Mouse (Mus musculus) stomach, embryonic 16.5 days (tissue): ENCODE measurements around the gene Gp5. TPM values are rescaled to one million over a fixed set of nuclear protein-coding genes. Genes with fewer than 3 reads are reported as not detected.

Experiments
- ATAC-seq: fragments of 200-750 bp; cut with Nextera tagmentation; 2 replicates; pipeline ENCODE4 v1.8.0; 2017; ENCODE audit warnings: moderate number of reproducible peaks, moderate TSS enrichment; ENCODE audit not compliant: insufficient read depth, low FRiP score
- H3K27ac ChIP-seq: fragments of 300-500 bp; sonication (generic); 2 replicates; pipeline ENCODE4 v1.5.1; 2014; ENCODE audit warnings: low read length
- H3K27me3 ChIP-seq: fragments of 300-500 bp; sonication (generic); 2 replicates; pipeline ENCODE4 v1.6.1; 2014; ENCODE audit warnings: low read length, control low read depth, mixed read lengths; ENCODE audit not compliant: control insufficient read depth, insufficient read depth
- H3K36me3 ChIP-seq: fragments of 300-500 bp; sonication (generic); 2 replicates; pipeline ENCODE4 v1.6.1; 2014; ENCODE audit warnings: low read length; ENCODE audit not compliant: control insufficient read depth, insufficient read depth
- H3K4me1 ChIP-seq: fragments of 300-500 bp; sonication (generic); 2 replicates; pipeline ENCODE4 v1.6.1; 2014; ENCODE audit warnings: low read length, control low read depth, mixed read lengths; ENCODE audit not compliant: control insufficient read depth, insufficient read depth
- H3K4me2 ChIP-seq: fragments of 300-500 bp; sonication (generic); 2 replicates; pipeline ENCODE4 v1.6.1; 2014; ENCODE audit warnings: low read depth, low read length, mixed read lengths
- H3K4me3 ChIP-seq: fragments of 300-500 bp; sonication (generic); replicated peaks from 2 replicates; pipeline ENCODE4 v1.5.1; 2014; ENCODE audit warnings: mild to moderate bottlenecking, low read length
- H3K9ac ChIP-seq: fragments of 300-500 bp; sonication (generic); 2 replicates; pipeline ENCODE4 v1.6.1; 2014; ENCODE audit warnings: low read length
- H3K9me3 ChIP-seq: fragments of 300-500 bp; sonication (generic); replicated peaks from 2 replicates; pipeline ENCODE4 v1.6.1; 2016; ENCODE audit warnings: low read length, control low read depth; ENCODE audit not compliant: control insufficient read depth
- WGBS: fragments of 180-500 bp; shearing (Covaris S2); extraction: QIAGEN DNeasy Blood & Tissue Kit; methylation state at CpG from one replicate; pipeline ENCODE4 v1.1.7; 2014; 5-methylcytosine and 5-hydroxymethylcytosine counted together
- polyA plus RNA-seq: library from polyadenylated mRNA; unstranded; fragments of >200 nt; fragmentation: Nextera tagmentation; extraction: Ambion mirVana; gene quantifications from 2 replicates; pipeline ENCODE4 v1.2.1, GENCODE M21; 2015

The Gp5 gene
- polyA plus RNA-seq, 1 experiment from 2014 or later: 0.54 TPM

- no peak overlapping the region for H3K27ac ChIP-seq
- 48% methylated on average over 5 of the region's 5 CpGs for WGBS
- no peaks in the 10 kb centered on the region for H3K36me3 ChIP-seq
- peaks cover 20% of the 10 kb centered on the region for H3K27me3 ChIP-seq
- no peak overlapping the region for H3K4me2 ChIP-seq
- no peak overlapping the region for H3K4me3 ChIP-seq
- H3K9me3 ChIP-seq: no peaks in the 10 kb centered on the region
- no peak overlapping the region for H3K9ac ChIP-seq
- peaks cover 8% of the 10 kb centered on the region for H3K4me1 ChIP-seq
- ATAC-seq: no peak
These were observed 6.3 kb downstream of the Gp5 start for GRCm38 (mm10) chr16:30304236-30304635.

GRCm38 (mm10) chr16:30303411-30303810 lies 7.2 kb downstream of the Gp5 start:
- no peak overlapping the region for H3K4me3 ChIP-seq
- no peak for ATAC-seq
- peaks cover 4% of the 10 kb centered on the region; the same call in 1 of the 2 replicates for H3K4me1 ChIP-seq
- no peak overlapping the region for H3K27ac ChIP-seq
- no peak overlapping the region for H3K4me2 ChIP-seq
- H3K9me3 ChIP-seq: no peaks in the 10 kb centered on the region
- H3K36me3 ChIP-seq: no peaks in the 10 kb centered on the region
- H3K27me3 ChIP-seq: peaks cover 13% of the 10 kb centered on the region
- 72% methylated on average over 2 of the region's 2 CpGs for WGBS
- no peak overlapping the region for H3K9ac ChIP-seq

- ATAC-seq: no peak
- no peak overlapping the region for H3K4me2 ChIP-seq
- no peaks in the 10 kb centered on the region for H3K9me3 ChIP-seq
- no peak overlapping the region for H3K9ac ChIP-seq
- H3K36me3 ChIP-seq: no peaks in the 10 kb centered on the region
- no peak overlapping the region for H3K27ac ChIP-seq
- WGBS: 87% methylated on average over 6 of the region's 6 CpGs
- no peaks in the 10 kb centered on the region for H3K4me1 ChIP-seq
- no peak overlapping the region for H3K4me3 ChIP-seq
- H3K27me3 ChIP-seq: peaks cover 7% of the 10 kb centered on the region
These were observed 7.9 kb downstream of the Gp5 start for GRCm38 (mm10) chr16:30302686-30303085.

GRCm38 (mm10) chr16:30299711-30300277 lies 10.8 kb downstream of the Gp5 start:
- no peak overlapping the region for H3K4me3 ChIP-seq
- H3K36me3 ChIP-seq: no peaks in the 10 kb centered on the region
- H3K9ac ChIP-seq: no peak overlapping the region
- no peaks in the 10 kb centered on the region for H3K27me3 ChIP-seq
- H3K9me3 ChIP-seq: no peaks in the 10 kb centered on the region
- WGBS: 63% methylated on average over 10 of the region's 10 CpGs
- H3K4me1 ChIP-seq: no peaks in the 10 kb centered on the region
- no peak for ATAC-seq
- no peak overlapping the region for H3K27ac ChIP-seq
- H3K4me2 ChIP-seq: no peak overlapping the region

- ATAC-seq: no peak
- 84% methylated on average over 7 of the region's 7 CpGs for WGBS
- no peak overlapping the region for H3K9ac ChIP-seq
These were observed 13.1 kb downstream of the Gp5 start for GRCm38 (mm10) chr16:30297450-30297849.

GRCm38 (mm10) chr16:30296601-30297275 lies 13.8 kb downstream of the Gp5 start:
- no peaks in the 10 kb centered on the region for H3K36me3 ChIP-seq
- H3K4me1 ChIP-seq: no peaks in the 10 kb centered on the region
- 82% methylated on average over 11 of the region's 11 CpGs for WGBS
- H3K27me3 ChIP-seq: no peaks in the 10 kb centered on the region
- no peaks in the 10 kb centered on the region for H3K9me3 ChIP-seq
- H3K4me2 ChIP-seq: no peak overlapping the region
- no peak for ATAC-seq
- no peak overlapping the region for H3K27ac ChIP-seq
- H3K4me3 ChIP-seq: no peak overlapping the region
- H3K9ac ChIP-seq: no peak overlapping the region

More at GRCm38 (mm10) chr16:30297450-30297849, 13.1 kb downstream of the Gp5 start:
- Histone ChIP-seq H3K4me3 (no peak overlapping the region), H3K36me3 (no peaks in the 10 kb centered on the region), H3K27me3 (no peaks in the 10 kb centered on the region), H3K4me1 (no peaks in the 10 kb centered on the region), H3K4me2 (no peak overlapping the region), H3K9me3 (no peaks in the 10 kb centered on the region), H3K27ac (no peak overlapping the region)

GRCm38 (mm10) chr16:30295106-30295505 lies 15.5 kb downstream of the Gp5 start:
- no peak for ATAC-seq
- Histone ChIP-seq H3K27ac (no peak overlapping the region), H3K4me1 (no peaks in the 10 kb centered on the region), H3K9me3 (no peaks in the 10 kb centered on the region), H3K27me3 (no peaks in the 10 kb centered on the region), H3K4me2 (no peak overlapping the region), H3K36me3 (no peaks in the 10 kb centered on the region), H3K4me3 (no peak overlapping the region), H3K9ac (no peak overlapping the region)
- WGBS: 86% methylated on average over 7 of the region's 7 CpGs

- no peak overlapping the region for H3K4me2 ChIP-seq
- 65% methylated on average over 6 of the region's 6 CpGs for WGBS
- no peak for ATAC-seq
- no peaks in the 10 kb centered on the region for H3K4me1 ChIP-seq
- H3K27me3 ChIP-seq: no peaks in the 10 kb centered on the region
- no peak overlapping the region for H3K9ac ChIP-seq
- no peaks in the 10 kb centered on the region for H3K36me3 ChIP-seq
- H3K9me3 ChIP-seq: no peaks in the 10 kb centered on the region
- no peak overlapping the region for H3K27ac ChIP-seq
- no peak overlapping the region for H3K4me3 ChIP-seq
These were observed 20.1 kb downstream of the Gp5 start for GRCm38 (mm10) chr16:30290436-30290835.

- no peaks in the 10 kb centered on the region for H3K36me3 ChIP-seq
- no peak overlapping the region for H3K4me2 ChIP-seq
- H3K9ac ChIP-seq: no peak overlapping the region
- no peak for ATAC-seq
- H3K4me3 ChIP-seq: no peak overlapping the region
- H3K27me3 ChIP-seq: peaks cover 13% of the 10 kb centered on the region
- 77% methylated on average over 4 of the region's 4 CpGs for WGBS
- H3K4me1 ChIP-seq: peaks cover 8% of the 10 kb centered on the region; the same call in 1 of the 2 replicates
- H3K9me3 ChIP-seq: no peaks in the 10 kb centered on the region
- H3K27ac ChIP-seq: no peak overlapping the region
These were observed 24.9 kb downstream of the Gp5 start for GRCm38 (mm10) chr16:30285701-30286100.
